Mouse (Mus musculus) bone marrow, adult 2 months (tissue): ENCODE results near the gene Scgn.

Experiments used
- CTCF ChIP-seq: fragments of 200-500 bp; IDR thresholded peaks from 2 replicates; pipeline ENCODE4 v1.5.1; 2011; ENCODE audit warnings: low read length, control low read depth; ENCODE audit not compliant: control insufficient read depth, insufficient read depth
- POLR2A ChIP-seq: fragments of 200-500 bp; IDR thresholded peaks from 2 replicates; pipeline ENCODE4 v1.6.1; 2011; ENCODE audit warnings: low read depth, mild to moderate bottlenecking, control low read depth, low read length, borderline replicate concordance; ENCODE audit not compliant: control insufficient read depth

GRCm38 (mm10) chr13:23990451-23990850, 563 bp downstream of the Scgn start:
- no peak for TF ChIP-seq CTCF
- no peak for TF ChIP-seq POLR2A
